Mouse (Mus musculus) embryonic facial prominence, embryonic 14.5 days (tissue): ENCODE measurements around the gene 4930402H24Rik. TPM values are rescaled to one million over a fixed set of nuclear protein-coding genes. Genes with fewer than 3 reads are reported as not detected.

Experiments used
- ATAC-seq: fragments of 200-750 bp; cut with Nextera tagmentation; 2 replicates; pipeline ENCODE4 v1.8.0; 2017; ENCODE audit warnings: low read depth, moderate number of reproducible peaks, moderate TSS enrichment
- DNase-seq: peaks from one replicate; pipeline ENCODE4 v3.0.0-alpha.2; 2015; ENCODE audit warnings: low spot score
- H3K27ac ChIP-seq: fragments of 300-500 bp; sonication (generic); replicated peaks from 2 replicates; pipeline ENCODE4 v1.5.1; 2014; ENCODE audit warnings: low read depth, mild to moderate bottlenecking, low read length, moderate library complexity
- H3K27me3 ChIP-seq: fragments of 300-500 bp; sonication (generic); replicated peaks from 2 replicates; pipeline ENCODE4 v1.6.1; 2014; ENCODE audit warnings: low read length; ENCODE audit not compliant: control insufficient read depth, insufficient read depth
- H3K36me3 ChIP-seq: fragments of 300-500 bp; sonication (generic); 2 replicates; pipeline ENCODE4 v1.6.1; 2014; ENCODE audit warnings: low read length, mixed read lengths; ENCODE audit not compliant: control insufficient read depth, insufficient read depth
- H3K4me1 ChIP-seq: fragments of 300-500 bp; sonication (generic); 2 replicates; pipeline ENCODE4 v1.6.1; 2014; ENCODE audit warnings: antibody characterized with exemption, low read length; ENCODE audit not compliant: control insufficient read depth, insufficient read depth
- H3K4me2 ChIP-seq: fragments of 300-500 bp; sonication (generic); 2 replicates; pipeline ENCODE4 v1.6.1; 2014; ENCODE audit warnings: low read depth, mild to moderate bottlenecking, low read length, moderate library complexity, mixed read lengths
- H3K4me3 ChIP-seq: fragments of 300-500 bp; sonication (generic); 2 replicates; pipeline ENCODE4 v1.5.1; 2014; ENCODE audit warnings: low read depth, mild to moderate bottlenecking, low read length
- H3K9ac ChIP-seq: fragments of 300-500 bp; sonication (generic); 2 replicates; pipeline ENCODE4 v1.6.1; 2014; ENCODE audit warnings: low read depth, mild to moderate bottlenecking, low read length, moderate library complexity, mixed read lengths
- H3K9me3 ChIP-seq: fragments of 300-500 bp; sonication (generic); 2 replicates; pipeline ENCODE4 v1.6.1; 2016; ENCODE audit warnings: low read length; ENCODE audit not compliant: control insufficient read depth
- WGBS: fragments of 180-500 bp; shearing (Covaris S2); extraction: QIAGEN DNeasy Blood & Tissue Kit; methylation state at CpG from one replicate; pipeline ENCODE4 v1.1.7; 2014; 5-methylcytosine and 5-hydroxymethylcytosine counted together
- polyA plus RNA-seq: library from polyadenylated mRNA; unstranded; fragments of >200 nt; fragmentation: Nextera tagmentation; extraction: Ambion mirVana; gene quantifications from 2 replicates; pipeline ENCODE4 v1.2.1, GENCODE M21; 2014

The 4930402H24Rik gene
- polyA plus RNA-seq, 1 experiment from 2014 or later, result 33.0 TPM

GRCm38 (mm10) chr2:130679899-130680298 lies 226.3 kb downstream of the 4930402H24Rik start:
- DNase-seq (no peak), ATAC-seq (no peak)
- H3K4me3 ChIP-seq, result no peak overlapping the region
- no peak overlapping the region for H3K27ac ChIP-seq
- no peaks in the 10 kb centered on the region for H3K4me1 ChIP-seq
- no peak overlapping the region for H3K4me2 ChIP-seq
- no peaks in the 10 kb centered on the region for H3K27me3 ChIP-seq
- H3K36me3 ChIP-seq, result peaks cover 94% of the 10 kb centered on the region
- 90% methylated on average over 6 of the region's 6 CpGs for WGBS
- H3K9me3 ChIP-seq, result no peaks in the 10 kb centered on the region
- no peak overlapping the region for H3K9ac ChIP-seq

- DNase-seq, result no peak
- no peak overlapping the region for H3K4me3 ChIP-seq
- H3K9me3 ChIP-seq, result no peaks in the 10 kb centered on the region
- H3K27me3 ChIP-seq, result no peaks in the 10 kb centered on the region
- H3K9ac ChIP-seq, result no peak overlapping the region
- no peak overlapping the region for H3K4me2 ChIP-seq
- no peak for ATAC-seq
- H3K4me1 ChIP-seq, result no peaks in the 10 kb centered on the region
- 97% methylated on average over 12 of the region's 12 CpGs for WGBS
- H3K36me3 ChIP-seq, result peaks cover 94% of the 10 kb centered on the region
- no peak overlapping the region for H3K27ac ChIP-seq
Observed at GRCm38 (mm10) chr2:130679154-130679553, 227.1 kb downstream of the 4930402H24Rik start.

- no peak overlapping the region for H3K27ac ChIP-seq
- 81% methylated on average over 10 of the region's 10 CpGs for WGBS
- H3K9ac ChIP-seq, result no peak overlapping the region
- H3K4me1 ChIP-seq, result no peaks in the 10 kb centered on the region
- H3K27me3 ChIP-seq, result no peaks in the 10 kb centered on the region
- DNase-seq, result no peak
- peaks cover 94% of the 10 kb centered on the region for H3K36me3 ChIP-seq
- no peaks in the 10 kb centered on the region for H3K9me3 ChIP-seq
- H3K4me3 ChIP-seq, result no peak overlapping the region
- no peak overlapping the region for H3K4me2 ChIP-seq
- no peak for ATAC-seq
Observed at GRCm38 (mm10) chr2:130677211-130677610, 229.0 kb downstream of the 4930402H24Rik start.

- Histone ChIP-seq H3K9ac (peak within 1 kb of the TSS; percentile 83), H3K36me3 (peaks cover 19% of the 10 kb centered on the region), H3K27me3 (no peaks in the 10 kb centered on the region), H3K27ac (peak within 1 kb of the TSS; percentile 79), H3K9me3 (no peaks in the 10 kb centered on the region), H3K4me1 (peaks cover 19% of the 10 kb centered on the region), H3K4me2 (peak within 1 kb of the TSS; percentile 68), H3K4me3 (peak within 1 kb of the TSS; percentile 65)
- 1% methylated on average over 30 of the region's 31 CpGs for WGBS
- ATAC-seq, result peak; percentile 64
- DNase-seq, result peak; percentile 96
Observed at GRCm38 (mm10) chr2:130667559-130667958, 238.6 kb downstream of the 4930402H24Rik start, which contains the start of gene Itpa. Gene Itpa (plus strand): TSS chr2:130667610.

- Histone ChIP-seq H3K27ac (peak within 1 kb of the TSS; percentile 99), H3K9me3 (no peaks in the 10 kb centered on the region), H3K27me3 (no peaks in the 10 kb centered on the region), H3K4me1 (peaks cover 15% of the 10 kb centered on the region), H3K36me3 (peaks cover 40% of the 10 kb centered on the region), H3K4me3 (peak within 1 kb of the TSS; percentile 60), H3K4me2 (peak within 1 kb of the TSS; percentile 71), H3K9ac (peak within 1 kb of the TSS; percentile 92)
- DNase-seq (peak; percentile 98), ATAC-seq (peak; percentile 98)
- 0% methylated on average over 25 of the region's 40 CpGs for whole genome bisulfite sequencing
Observed at GRCm38 (mm10) chr2:130664102-130664701, 242.0 kb downstream of the 4930402H24Rik start, which contains the start of gene Ddrgk1. Gene Ddrgk1 (minus strand): TSS chr2:130664659.

GRCm38 (mm10) chr2:130663342-130663741 lies 242.9 kb downstream of the 4930402H24Rik start:
- Histone ChIP-seq H3K9me3 (no peaks in the 10 kb centered on the region), H3K27ac (peak overlapping the region; percentile 99; the same call in 1 of the 2 replicates), H3K4me1 (peaks cover 13% of the 10 kb centered on the region), H3K4me2 (peak overlapping the region; percentile 71), H3K9ac (peak overlapping the region; percentile 92), H3K4me3 (peak overlapping the region; percentile 60), H3K36me3 (peaks cover 48% of the 10 kb centered on the region), H3K27me3 (no peaks in the 10 kb centered on the region)
- ATAC-seq (no peak), DNase-seq (no peak)
- WGBS, result 84% methylated on average over 11 of the region's 11 CpGs

- ATAC-seq (no peak), DNase-seq (no peak)
- Histone ChIP-seq H3K36me3 (peaks cover 96% of the 10 kb centered on the region), H3K27ac (no peak overlapping the region), H3K4me3 (no peak overlapping the region), H3K4me1 (peaks cover 6% of the 10 kb centered on the region), H3K4me2 (no peak overlapping the region), H3K9me3 (no peaks in the 10 kb centered on the region), H3K9ac (no peak overlapping the region), H3K27me3 (no peaks in the 10 kb centered on the region)
- 97% methylated on average over 10 of the region's 10 CpGs for WGBS
Observed at GRCm38 (mm10) chr2:130658530-130658929, 247.7 kb downstream of the 4930402H24Rik start.

GRCm38 (mm10) chr2:130657541-130657940 lies 248.7 kb downstream of the 4930402H24Rik start:
- Histone ChIP-seq H3K36me3 (peaks cover 100% of the 10 kb centered on the region), H3K27ac (no peak overlapping the region)

GRCm38 (mm10) chr2:130656536-130656935 lies 249.7 kb downstream of the 4930402H24Rik start:
- no peak for ATAC-seq

More at GRCm38 (mm10) chr2:130657541-130657940, 248.7 kb downstream of the 4930402H24Rik start:
- H3K4me1 ChIP-seq, result no peaks in the 10 kb centered on the region
- H3K27me3 ChIP-seq, result no peaks in the 10 kb centered on the region
- H3K9me3 ChIP-seq, result no peaks in the 10 kb centered on the region
- H3K9ac ChIP-seq, result no peak overlapping the region
- WGBS, result 82% methylated on average over 6 of the region's 6 CpGs
- no peak overlapping the region for H3K4me2 ChIP-seq
- ATAC-seq (no peak), DNase-seq (no peak)
- H3K4me3 ChIP-seq, result no peak overlapping the region

More at GRCm38 (mm10) chr2:130656536-130656935, 249.7 kb downstream of the 4930402H24Rik start:
- Histone ChIP-seq H3K36me3 (peaks cover 100% of the 10 kb centered on the region), H3K27ac (no peak overlapping the region), H3K4me2 (no peak overlapping the region), H3K4me1 (no peaks in the 10 kb centered on the region), H3K27me3 (no peaks in the 10 kb centered on the region), H3K4me3 (no peak overlapping the region), H3K9me3 (no peaks in the 10 kb centered on the region), H3K9ac (no peak overlapping the region)
- DNase-seq, result no peak
- WGBS, result 89% methylated on average over 9 of the region's 9 CpGs
